Mouse (Mus musculus) mouse embryonic stem cell (cell line): ENCODE measurements around the gene Cdc40.

Source experiments
- in situ Hi-C, 2 experiments: fragments of 300-500 bp; cut with MboI; formaldehyde crosslinking; loops; 1 replicate in 1 of 2; 3 replicates in 1 of 2; pipeline ENCODE4 v1.14.3; 2019 to 2020; ENCODE audit warnings: low sequenced_read_pairs in 2 of 2, low pct_unique_long_range_greater_than_20kb in 1 of 2, mixed read lengths in 1 of 2; ENCODE audit not compliant: unreplicated experiment in 1 of 2

Gene Cdc40

GRCm38 (mm10) chr10:40878246-40878645, 4.9 kb downstream of the Cdc40 start:
- in situ Hi-C loops: no loop called here

GRCm38 (mm10) chr10:40872052-40872451, 11.1 kb downstream of the Cdc40 start:
- in situ Hi-C loops: no loop called here

- in situ Hi-C loops: no loop called here
Measured at GRCm38 (mm10) chr10:40871301-40871700, 11.8 kb downstream of the Cdc40 start.

- in situ Hi-C loops: no loop called here
Measured at GRCm38 (mm10) chr10:40868081-40868480, 15.0 kb downstream of the Cdc40 start.

- in situ Hi-C loops: no loop called here
Measured at GRCm38 (mm10) chr10:40857599-40857998, 25.5 kb downstream of the Cdc40 start.

- in situ Hi-C loops: no loop called here
Measured at GRCm38 (mm10) chr10:40856703-40857102, 26.4 kb downstream of the Cdc40 start.

- in situ Hi-C loops: no loop called here
Measured at GRCm38 (mm10) chr10:40855616-40856015, 27.5 kb downstream of the Cdc40 start.

GRCm38 (mm10) chr10:40851138-40851537, 32.0 kb downstream of the Cdc40 start:
- in situ Hi-C loops: no loop called here

GRCm38 (mm10) chr10:40850644-40851043, 32.5 kb downstream of the Cdc40 start:
- in situ Hi-C loops: no loop called here

GRCm38 (mm10) chr10:40847176-40847874, 35.8 kb downstream of the Cdc40 start:
- in situ Hi-C loops: no loop called here

GRCm38 (mm10) chr10:40845626-40846025, 37.5 kb downstream of the Cdc40 start:
- in situ Hi-C loops: no loop called here

- in situ Hi-C loops: no loop called here
Measured at GRCm38 (mm10) chr10:40844546-40844945, 38.6 kb downstream of the Cdc40 start.

GRCm38 (mm10) chr10:40843841-40844240, 39.3 kb downstream of the Cdc40 start:
- in situ Hi-C loops: no loop called here

- in situ Hi-C loops: no loop called here
Measured at GRCm38 (mm10) chr10:40840086-40840485, 43.0 kb downstream of the Cdc40 start.

- in situ Hi-C loops: no loop called here
Measured at GRCm38 (mm10) chr10:40831267-40831666, 51.8 kb downstream of the Cdc40 start.

GRCm38 (mm10) chr10:40830312-40830711, 52.8 kb downstream of the Cdc40 start:
- in situ Hi-C loops: no loop called here

GRCm38 (mm10) chr10:40827706-40828105, 55.4 kb downstream of the Cdc40 start:
- in situ Hi-C loops: no loop called here

GRCm38 (mm10) chr10:40825952-40826351, 57.2 kb downstream of the Cdc40 start:
- in situ Hi-C loops: no loop called here

- in situ Hi-C loops: no loop called here
Measured at GRCm38 (mm10) chr10:40816471-40816870, 66.6 kb downstream of the Cdc40 start.

GRCm38 (mm10) chr10:40813627-40814026, 69.5 kb downstream of the Cdc40 start:
- in situ Hi-C loops: no loop called here
